Mouse (Mus musculus) right cerebral cortex, postnatal 10 days (tissue): ENCODE data around the gene Dus1l.
A peak's percentile ranks its signal among the peaks of the same experiment; 100 is the strongest.
"Not testable (repeated sequence)": the region's sequence is repeated elsewhere in the genome, so short reads cannot be mapped to it uniquely, and the experiment has no call there.

Experiments
- DNase-seq, 2 experiments: peaks; one replicate each; pipeline ENCODE4 v3.0.0; 2021; ENCODE audit warnings: low spot score in 2 of 2

The Dus1l gene

GRCm38 (mm10) chr11:120777123-120777522 lies 19.1 kb downstream of the Dus1l start:
- DNase-seq: no peak

GRCm38 (mm10) chr11:120775774-120776469 lies 20.3 kb downstream of the Dus1l start:
- peak; percentile 91 to 95 for DNase-seq

- DNase-seq: no peak
These were observed 22.6 kb downstream of the Dus1l start for GRCm38 (mm10) chr11:120773463-120774190.

GRCm38 (mm10) chr11:120772749-120773148 lies 23.5 kb downstream of the Dus1l start:
- DNase-seq: no peak

GRCm38 (mm10) chr11:120768206-120768605 lies 28.0 kb downstream of the Dus1l start:
- DNase-seq: no peak

- DNase-seq: not testable (repeated sequence)
These were observed 29.2 kb downstream of the Dus1l start for GRCm38 (mm10) chr11:120767023-120767422.

GRCm38 (mm10) chr11:120763121-120763999 lies 32.8 kb downstream of the Dus1l start:
- DNase-seq: not testable (repeated sequence)

- DNase-seq: not testable (repeated sequence)
These were observed 33.5 kb downstream of the Dus1l start, which contains the start of gene Hmga1b for GRCm38 (mm10) chr11:120762672-120763041. Gene Hmga1b, plus strand, starts transcription at chr11:120762794.

- DNase-seq: no peak
These were observed 34.2 kb downstream of the Dus1l start for GRCm38 (mm10) chr11:120761811-120762671.

- DNase-seq: no peak
These were observed 36.0 kb downstream of the Dus1l start for GRCm38 (mm10) chr11:120760236-120760635.

GRCm38 (mm10) chr11:120751606-120752005 lies 44.6 kb downstream of the Dus1l start:
- no peak for DNase-seq

- no peak for DNase-seq
These were observed 46.8 kb downstream of the Dus1l start for GRCm38 (mm10) chr11:120749430-120749829.

- DNase-seq: no peak
These were observed 48.2 kb downstream of the Dus1l start for GRCm38 (mm10) chr11:120747974-120748373.

- DNase-seq: no peak
These were observed 52.0 kb downstream of the Dus1l start for GRCm38 (mm10) chr11:120744121-120744701.

- DNase-seq: no peak
These were observed 55.2 kb downstream of the Dus1l start for GRCm38 (mm10) chr11:120740981-120741380.
